Mouse (Mus musculus): Measurements from ENCODE around the gene Ttll8. TPM values are rescaled to one million over a fixed set of nuclear protein-coding genes. Genes with fewer than 3 reads are reported as not detected.

Ttll8 gene
- polyA plus RNA-seq, 1 experiment from 2014 or later = not detected

- no peak for TF ChIP-seq CTCF (IDR thresholded peaks at IDR 0.05; ENCODE audit: low read depth)
- Histone ChIP-seq H3K4me3 (ENCODE audit: low read depth, low read length) (no peak overlapping the region), H3K9ac (no peak overlapping the region), H3K4me2 (no peak overlapping the region), H3K36me3 (ENCODE audit: insufficient read depth) (no peaks in the 10 kb centered on the region), H3K27me3 (ENCODE audit: insufficient read depth, low read length) (no peaks in the 10 kb centered on the region), H3K9me3 (ENCODE audit: low read depth, low read length) (no peaks in the 10 kb centered on the region), H3K4me1 (ENCODE audit: insufficient read depth) (no peaks in the 10 kb centered on the region), H3K27ac (ENCODE audit: low read depth) (no peak overlapping the region)
- WGBS = 64% methylated on average over 3 of the region's 3 CpGs
- DNase-seq = no peak
- no peak for ATAC-seq (ENCODE audit: insufficient read depth)
These were observed 24.9 kb upstream of the Ttll8 start for GRCm38 (mm10) chr15:88979138-88979446.

GRCm38 (mm10) chr15:88978281-88979137, 24.3 kb upstream of the Ttll8 start, which contains the start of gene Mlc1:
Gene Mlc1 (minus strand): TSS chr15:88979007.
- no peak for ATAC-seq (ENCODE audit: insufficient read depth)
- no peak for DNase-seq
- Histone ChIP-seq H3K27ac (ENCODE audit: low read depth) (no peak within 1 kb of the TSS), H3K9me3 (ENCODE audit: low read depth, low read length) (no peaks in the 10 kb centered on the region), H3K36me3 (ENCODE audit: insufficient read depth) (no peaks in the 10 kb centered on the region), H3K9ac (no peak within 1 kb of the TSS), H3K27me3 (ENCODE audit: insufficient read depth, low read length) (no peaks in the 10 kb centered on the region), H3K4me3 (ENCODE audit: low read depth, low read length) (no peak within 1 kb of the TSS), H3K4me2 (no peak within 1 kb of the TSS), H3K4me1 (ENCODE audit: insufficient read depth) (no peaks in the 10 kb centered on the region)
- TF ChIP-seq CTCF (IDR thresholded peaks at IDR 0.05; ENCODE audit: low read depth) = no peak
- WGBS = 71% methylated on average over 10 of the region's 10 CpGs

GRCm38 (mm10) chr15:88972300-88972699, 18.1 kb upstream of the Ttll8 start:
- DNase-seq (no peak), ATAC-seq (ENCODE audit: insufficient read depth) (no peak)
- Histone ChIP-seq H3K27me3 (ENCODE audit: insufficient read depth, low read length) (no peaks in the 10 kb centered on the region), H3K4me3 (ENCODE audit: low read depth, low read length) (no peak overlapping the region), H3K9me3 (ENCODE audit: low read depth, low read length) (no peaks in the 10 kb centered on the region), H3K27ac (ENCODE audit: low read depth) (no peak overlapping the region), H3K9ac (no peak overlapping the region), H3K4me2 (no peak overlapping the region), H3K36me3 (ENCODE audit: insufficient read depth) (no peaks in the 10 kb centered on the region), H3K4me1 (ENCODE audit: insufficient read depth) (no peaks in the 10 kb centered on the region)
- TF ChIP-seq CTCF (IDR thresholded peaks at IDR 0.05; ENCODE audit: low read depth) = no peak
- 89% methylated on average over 4 of the region's 4 CpGs for WGBS

- DNase-seq = no peak
- Histone ChIP-seq H3K27ac (ENCODE audit: low read depth) (no peak overlapping the region), H3K4me1 (ENCODE audit: insufficient read depth) (no peaks in the 10 kb centered on the region), H3K9ac (no peak overlapping the region), H3K4me3 (ENCODE audit: low read depth, low read length) (no peak overlapping the region), H3K27me3 (ENCODE audit: insufficient read depth, low read length) (no peaks in the 10 kb centered on the region), H3K36me3 (ENCODE audit: insufficient read depth) (no peaks in the 10 kb centered on the region), H3K4me2 (no peak overlapping the region), H3K9me3 (ENCODE audit: low read depth, low read length) (no peaks in the 10 kb centered on the region)
- 81% methylated on average over 2 of the region's 2 CpGs for WGBS
- TF ChIP-seq CTCF (IDR thresholded peaks at IDR 0.05; ENCODE audit: low read depth) = no peak
- ATAC-seq (ENCODE audit: insufficient read depth) = no peak
These were observed 9.9 kb upstream of the Ttll8 start for GRCm38 (mm10) chr15:88964070-88964578.

GRCm38 (mm10) chr15:88957522-88957921, 3.3 kb upstream of the Ttll8 start:
- DNase-seq (no peak), ATAC-seq (ENCODE audit: insufficient read depth) (no peak)
- H3K27me3 ChIP-seq (ENCODE audit: insufficient read depth, low read length) = peaks cover 18% of the 10 kb centered on the region
- no peak for TF ChIP-seq CTCF (IDR thresholded peaks at IDR 0.05; ENCODE audit: low read depth)
- H3K4me1 ChIP-seq (ENCODE audit: insufficient read depth) = no peaks in the 10 kb centered on the region
- WGBS = 79% methylated on average over 4 of the region's 4 CpGs
- H3K27ac ChIP-seq (ENCODE audit: low read depth) = no peak overlapping the region
- H3K36me3 ChIP-seq (ENCODE audit: insufficient read depth) = no peaks in the 10 kb centered on the region
- H3K9me3 ChIP-seq (ENCODE audit: low read depth, low read length) = no peaks in the 10 kb centered on the region
- H3K9ac ChIP-seq = no peak overlapping the region
- no peak overlapping the region for H3K4me2 ChIP-seq
- no peak overlapping the region for H3K4me3 ChIP-seq (ENCODE audit: low read depth, low read length)

GRCm38 (mm10) chr15:88955342-88955741, 1.1 kb upstream of the Ttll8 start:
- no peak for TF ChIP-seq CTCF (IDR thresholded peaks at IDR 0.05; ENCODE audit: low read depth)
- ATAC-seq (ENCODE audit: insufficient read depth) = no peak

GRCm38 (mm10) chr15:88951246-88951645, 3.0 kb downstream of the Ttll8 start:
- no peak overlapping the region for H3K4me2 ChIP-seq
- H3K9me3 ChIP-seq (ENCODE audit: low read depth, low read length) = no peaks in the 10 kb centered on the region
- no peak overlapping the region for H3K4me3 ChIP-seq (ENCODE audit: low read depth, low read length)
- no peaks in the 10 kb centered on the region for H3K36me3 ChIP-seq (ENCODE audit: insufficient read depth)
- no peak for TF ChIP-seq CTCF (IDR thresholded peaks at IDR 0.05; ENCODE audit: low read depth)
- H3K4me1 ChIP-seq (ENCODE audit: insufficient read depth) = no peaks in the 10 kb centered on the region
- no peak for ATAC-seq (ENCODE audit: insufficient read depth)
- H3K27ac ChIP-seq (ENCODE audit: low read depth) = no peak overlapping the region
- no peak overlapping the region for H3K9ac ChIP-seq
- peaks cover 18% of the 10 kb centered on the region for H3K27me3 ChIP-seq (ENCODE audit: insufficient read depth, low read length)
- WGBS = 83% methylated on average over 4 of the region's 4 CpGs
- no peak for DNase-seq

More at GRCm38 (mm10) chr15:88955342-88955741, 1.1 kb upstream of the Ttll8 start:
- Histone ChIP-seq H3K27ac (ENCODE audit: low read depth) (no peak overlapping the region), H3K9ac (no peak overlapping the region), H3K4me1 (ENCODE audit: insufficient read depth) (no peaks in the 10 kb centered on the region), H3K27me3 (ENCODE audit: insufficient read depth, low read length) (peaks cover 18% of the 10 kb centered on the region), H3K4me3 (ENCODE audit: low read depth, low read length) (no peak overlapping the region), H3K36me3 (ENCODE audit: insufficient read depth) (no peaks in the 10 kb centered on the region), H3K9me3 (ENCODE audit: low read depth, low read length) (no peaks in the 10 kb centered on the region), H3K4me2 (no peak overlapping the region)
- DNase-seq = no peak
- WGBS = 79% methylated on average over 6 of the region's 6 CpGs
